Mouse (Mus musculus): ENCODE data around the gene Marf1.

DNA sequence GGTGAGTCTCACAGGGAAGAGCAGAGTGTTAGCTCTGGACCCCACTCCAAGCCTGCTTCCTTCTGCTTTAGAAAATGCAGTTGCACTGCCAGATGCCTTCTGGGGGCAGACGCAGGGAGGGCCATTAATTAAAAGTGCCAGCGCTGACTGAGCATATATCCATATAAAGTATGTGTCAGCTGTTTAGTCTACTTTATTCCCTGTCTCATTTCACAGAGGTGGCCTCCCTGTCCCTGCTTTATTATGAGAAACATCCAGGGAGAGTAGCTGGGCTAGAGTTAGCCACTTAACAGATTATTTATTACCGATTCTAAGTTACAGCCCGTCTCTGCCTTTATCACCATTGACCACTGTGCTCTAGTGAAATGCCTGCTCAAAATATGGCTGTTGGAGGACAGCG is 19.2 kb upstream of the Marf1 start:
- no peak for TF ChIP-seq CTCF (IDR thresholded peaks at IDR 0.05; ENCODE audit: low read depth)
- no peak for TF ChIP-seq EP300 (IDR thresholded peaks at IDR 0.05; ENCODE audit: low read depth)
